Mouse (Mus musculus): Measurements from ENCODE around the gene Med24. TPM values are rescaled to one million over a fixed set of nuclear protein-coding genes. Genes with fewer than 3 reads are reported as not detected.
A peak's percentile ranks its signal among the peaks of the same experiment; 100 is the strongest.

Med24 gene
- total and polyA plus RNA-seq, 3 experiments = 41.6 to 54.5 (median 48.1) TPM

DNA sequence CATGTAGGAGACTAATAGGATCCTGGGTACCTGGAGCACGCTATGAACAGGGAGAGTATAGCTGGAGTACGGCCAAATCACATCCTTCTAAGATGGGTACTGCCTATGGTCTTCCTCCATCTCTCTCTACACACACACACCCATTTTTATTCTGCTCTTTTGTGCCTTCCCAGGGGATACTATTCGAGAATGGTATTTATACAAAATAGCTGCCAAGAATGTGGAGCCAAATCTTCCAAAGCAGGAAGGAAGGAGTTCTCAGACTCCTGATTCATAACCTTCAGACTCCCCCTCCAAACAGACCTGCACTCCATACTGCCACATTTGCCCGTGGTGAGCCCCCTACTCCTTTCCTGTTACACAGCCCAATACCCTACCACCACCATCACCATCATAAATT lies 1.5 kb upstream of the Med24 start:
- no peak overlapping the region for H3K9ac ChIP-seq (ENCODE audit: low read depth, low read length)
- intact Hi-C loops (cut with DNase I) = no loop called here
- H3K4me3 ChIP-seq = no peak overlapping the region
- no peaks in the 10 kb centered on the region; the same call in 1 of the 2 replicates for H3K4me1 ChIP-seq (ENCODE audit: control insufficient read depth, insufficient read depth, low read length)
- H3K27ac ChIP-seq = 0 out of 2 replicates have a peak overlapping the region, but pooled peaks have one; percentile 17
- no peaks in the 10 kb centered on the region; the same call in 1 of the 2 replicates for H3K36me3 ChIP-seq (ENCODE audit: control insufficient read depth, insufficient read depth, low read length)
- no peaks in the 10 kb centered on the region for H3K79me2 ChIP-seq (replicated peaks; ENCODE audit: control insufficient read depth, insufficient read depth, low read length)
- no peaks in the 10 kb centered on the region for H3K27me3 ChIP-seq (ENCODE audit: control insufficient read depth, insufficient read depth, low read length)
- peak in 1 of 2 experiments; percentile 15 for DNase-seq
- no peak for TF ChIP-seq EP300 (IDR thresholded peaks at IDR 0.05; ENCODE audit: insufficient read depth, low read depth, low read length)
- no peak for TF ChIP-seq CTCF (IDR thresholded peaks at IDR 0.05)
- no peak for TF ChIP-seq POLR2A (IDR thresholded peaks at IDR 0.05; ENCODE audit: insufficient read depth, low read depth, low read length)
- WGBS = 34% methylated on average over 4 of the region's 4 CpGs

DNA sequence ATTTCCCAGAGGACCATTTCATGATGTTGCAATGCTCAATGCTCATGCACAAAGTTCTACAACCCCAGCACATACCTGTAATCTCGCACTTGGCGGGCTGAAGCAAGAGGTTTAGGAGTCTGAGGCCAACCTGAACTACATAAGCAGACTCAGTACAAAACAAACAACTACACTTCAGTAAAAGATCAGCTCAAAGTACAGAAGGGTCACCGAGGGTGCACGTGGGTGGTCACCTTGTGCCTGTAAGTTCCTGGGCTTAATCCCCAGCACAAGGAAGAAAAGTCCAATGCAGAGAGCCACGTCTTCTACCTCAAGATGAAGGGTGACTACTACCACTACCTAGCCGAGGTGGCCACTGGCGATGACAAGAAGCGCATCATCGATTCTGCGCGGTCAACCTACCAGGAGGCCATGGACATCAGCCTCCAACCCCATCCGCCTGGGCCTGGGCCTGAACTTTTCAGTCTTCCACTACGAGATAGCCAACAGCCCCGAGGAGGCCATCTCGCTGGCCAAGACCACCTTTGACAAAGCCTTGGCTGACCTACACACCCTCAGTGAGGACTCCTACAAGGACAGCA lies 3.2 kb downstream of the Med24 start:
- no peak overlapping the region for H3K4me3 ChIP-seq
- peak in 1 of 2 experiments; percentile 14 for DNase-seq
- H3K9ac ChIP-seq (ENCODE audit: low read depth, low read length) = no peak overlapping the region
- H3K27me3 ChIP-seq (ENCODE audit: control insufficient read depth, insufficient read depth, low read length) = no peaks in the 10 kb centered on the region
- H3K27ac ChIP-seq = no peak overlapping the region
- 94% methylated on average over 15 of the region's 15 CpGs for WGBS
- H3K4me1 ChIP-seq (ENCODE audit: control insufficient read depth, insufficient read depth, low read length) = peaks cover 6% of the 10 kb centered on the region
- H3K36me3 ChIP-seq (ENCODE audit: control insufficient read depth, insufficient read depth, low read length) = no peaks in the 10 kb centered on the region; the same call in 1 of the 2 replicates
- no peaks in the 10 kb centered on the region for H3K79me2 ChIP-seq (replicated peaks; ENCODE audit: control insufficient read depth, insufficient read depth, low read length)
- intact Hi-C loops (cut with DNase I) = no loop called here
- no peak for TF ChIP-seq EP300 (IDR thresholded peaks at IDR 0.05; ENCODE audit: insufficient read depth, low read depth, low read length)
- no peak for TF ChIP-seq CTCF (IDR thresholded peaks at IDR 0.05)
- no peak for TF ChIP-seq POLR2A (IDR thresholded peaks at IDR 0.05; ENCODE audit: insufficient read depth, low read depth, low read length)

DNA sequence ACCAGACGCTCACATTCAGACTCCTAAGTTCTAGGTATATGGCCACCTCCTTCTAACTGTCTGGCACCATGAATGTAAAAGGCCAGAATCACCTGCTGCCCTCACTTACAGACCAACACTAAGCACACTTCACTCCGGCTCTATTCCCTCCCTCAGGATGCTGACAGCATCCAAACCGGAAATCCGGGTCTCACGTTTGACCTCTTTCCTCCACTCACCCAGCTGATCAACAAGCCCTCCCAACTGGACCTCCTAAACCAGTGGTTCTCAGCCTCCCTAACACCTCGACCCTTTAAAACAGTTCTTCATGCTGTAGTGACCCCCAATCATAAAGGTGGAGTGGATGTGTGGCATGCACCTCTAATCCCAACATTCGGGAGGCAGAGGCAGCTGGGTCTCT lies 6.1 kb downstream of the Med24 start:
- DNase-seq = peak in 1 of 2 experiments; percentile 13
- WGBS = 53% methylated on average over 7 of the region's 7 CpGs
- peaks cover 9% of the 10 kb centered on the region for H3K4me1 ChIP-seq (ENCODE audit: control insufficient read depth, insufficient read depth, low read length)

GRCm38 (mm10) chr11:98721458-98722226 lies 7.6 kb downstream of the Med24 start:
- intact Hi-C loops (cut with DNase I) = no loop called here
- DNase-seq = peak; percentile 71 to 88
- WGBS = 52% methylated on average over 24 of the region's 24 CpGs
- Histone ChIP-seq H3K4me3 (no peak overlapping the region), H3K27ac (peak overlapping the region; percentile 88), H3K9ac (ENCODE audit: low read depth, low read length) (peak overlapping the region; percentile 16; the same call in 1 of the 2 replicates), H3K79me2 (replicated peaks; ENCODE audit: control insufficient read depth, insufficient read depth, low read length) (no peaks in the 10 kb centered on the region), H3K27me3 (ENCODE audit: control insufficient read depth, insufficient read depth, low read length) (no peaks in the 10 kb centered on the region), H3K4me1 (ENCODE audit: control insufficient read depth, insufficient read depth, low read length) (peaks cover 12% of the 10 kb centered on the region), H3K36me3 (ENCODE audit: control insufficient read depth, insufficient read depth, low read length) (peaks cover 2% of the 10 kb centered on the region)
- TF ChIP-seq EP300 (IDR thresholded peaks at IDR 0.05; ENCODE audit: insufficient read depth, low read depth, low read length) (peak; percentile 100), CTCF (IDR thresholded peaks at IDR 0.05) (peak; percentile 81), POLR2A (IDR thresholded peaks at IDR 0.05; ENCODE audit: insufficient read depth, low read depth, low read length) (peak; percentile 25; the same call in 1 of the 2 replicates)

More for the DNA sequence above, 6.1 kb downstream of the Med24 start:
- intact Hi-C loops (cut with DNase I) = no loop called here
- H3K27ac ChIP-seq = no peak overlapping the region
- peaks cover 1% of the 10 kb centered on the region for H3K36me3 ChIP-seq (ENCODE audit: control insufficient read depth, insufficient read depth, low read length)
- TF ChIP-seq POLR2A (IDR thresholded peaks at IDR 0.05; ENCODE audit: insufficient read depth, low read depth, low read length) (no peak), CTCF (IDR thresholded peaks at IDR 0.05) (no peak), EP300 (IDR thresholded peaks at IDR 0.05; ENCODE audit: insufficient read depth, low read depth, low read length) (no peak)
- H3K9ac ChIP-seq (ENCODE audit: low read depth, low read length) = no peak overlapping the region
- no peaks in the 10 kb centered on the region for H3K27me3 ChIP-seq (ENCODE audit: control insufficient read depth, insufficient read depth, low read length)
- H3K4me3 ChIP-seq = no peak overlapping the region
- H3K79me2 ChIP-seq (replicated peaks; ENCODE audit: control insufficient read depth, insufficient read depth, low read length) = no peaks in the 10 kb centered on the region

DNA sequence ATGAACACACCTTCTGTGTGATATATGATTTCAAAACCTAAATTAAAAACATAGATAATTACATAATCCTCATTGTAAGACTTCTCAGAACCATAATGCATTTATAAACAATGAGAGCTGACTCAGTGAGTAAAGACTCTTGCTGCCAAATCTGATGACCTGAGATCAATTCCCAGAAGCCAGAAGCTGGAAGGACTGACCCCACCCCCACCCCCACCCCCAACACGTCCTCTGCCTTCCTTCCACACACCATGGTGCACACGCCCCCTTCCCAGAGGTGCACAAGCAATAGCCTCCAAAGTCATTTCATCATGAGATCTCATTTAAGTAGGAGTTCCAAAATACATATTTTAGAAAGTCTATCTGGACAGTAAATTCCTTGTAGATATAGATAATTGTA lies 8.5 kb downstream of the Med24 start:
- DNase-seq = no peak
- TF ChIP-seq POLR2A (IDR thresholded peaks at IDR 0.05; ENCODE audit: insufficient read depth, low read depth, low read length) = no peak
- no peak for TF ChIP-seq EP300 (IDR thresholded peaks at IDR 0.05; ENCODE audit: insufficient read depth, low read depth, low read length)
- no peak for TF ChIP-seq CTCF (IDR thresholded peaks at IDR 0.05)
- Histone ChIP-seq H3K36me3 (ENCODE audit: control insufficient read depth, insufficient read depth, low read length) (peaks cover 2% of the 10 kb centered on the region), H3K79me2 (replicated peaks; ENCODE audit: control insufficient read depth, insufficient read depth, low read length) (no peaks in the 10 kb centered on the region), H3K4me3 (no peak overlapping the region), H3K27ac (peak overlapping the region; percentile 88), H3K4me1 (ENCODE audit: control insufficient read depth, insufficient read depth, low read length) (peaks cover 12% of the 10 kb centered on the region), H3K9ac (ENCODE audit: low read depth, low read length) (no peak overlapping the region), H3K27me3 (ENCODE audit: control insufficient read depth, insufficient read depth, low read length) (no peaks in the 10 kb centered on the region)
- intact Hi-C loops (cut with DNase I) = no loop called here
- WGBS = 65% methylated on average over 2 of the region's 2 CpGs
